Mouse (Mus musculus): Measurements from ENCODE around the gene Eif2ak1. TPM values are rescaled to one million over a fixed set of nuclear protein-coding genes. Genes with fewer than 3 reads are reported as not detected.

Gene Eif2ak1
- total RNA-seq, 2 experiments from 2014 or later, result 28.7 to 31.7 TPM

DNA sequence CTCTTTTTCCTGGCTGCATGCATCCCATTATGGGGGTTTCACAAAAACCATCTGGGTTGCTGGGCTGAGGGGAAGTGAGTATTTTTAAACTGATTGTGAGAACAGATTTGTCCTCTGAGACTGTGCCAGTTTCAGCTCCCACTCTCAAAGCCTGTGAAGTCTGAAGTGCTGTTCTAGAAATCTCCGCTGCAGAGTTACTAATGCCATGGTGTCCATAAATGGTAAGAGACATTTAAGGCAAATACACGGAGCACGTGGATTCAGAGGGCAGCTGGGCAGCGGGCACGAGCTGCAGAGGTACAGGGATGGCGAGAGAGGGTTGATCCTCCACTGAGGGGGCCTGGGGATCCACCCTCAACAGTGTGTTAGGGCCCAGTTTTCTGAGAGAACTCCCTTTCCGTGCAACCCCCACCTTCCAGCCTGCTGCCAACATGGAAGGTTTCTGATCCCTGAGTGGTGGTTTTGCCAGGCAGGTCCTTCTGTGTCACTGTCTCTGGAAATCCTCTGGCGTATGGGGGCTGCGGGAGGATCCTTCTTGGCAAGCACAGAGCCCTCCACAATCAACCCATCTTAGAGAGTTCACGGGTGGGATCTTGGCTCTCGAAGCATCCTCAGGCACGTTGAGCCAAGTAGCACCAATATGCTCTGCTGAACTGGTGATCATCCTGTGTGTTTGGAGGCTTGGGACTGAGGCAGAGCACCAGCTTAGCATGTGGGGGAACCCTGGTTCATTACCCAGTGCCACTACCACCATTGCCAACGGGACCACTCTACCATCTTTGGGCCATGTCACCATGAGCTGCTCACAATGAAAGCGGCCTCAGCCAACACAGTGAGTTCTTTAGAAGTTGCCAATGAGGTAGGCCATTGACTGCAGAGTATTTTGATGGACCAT lies 125.9 kb downstream of the Eif2ak1 start:
- DNase-seq (ENCODE audit: low spot score in 2 of 2), result no peak

GRCm38 (mm10) chr5:143948361-143948760 lies 130.8 kb downstream of the Eif2ak1 start:
- DNase-seq (ENCODE audit: low spot score in 2 of 2), result no peak

DNA sequence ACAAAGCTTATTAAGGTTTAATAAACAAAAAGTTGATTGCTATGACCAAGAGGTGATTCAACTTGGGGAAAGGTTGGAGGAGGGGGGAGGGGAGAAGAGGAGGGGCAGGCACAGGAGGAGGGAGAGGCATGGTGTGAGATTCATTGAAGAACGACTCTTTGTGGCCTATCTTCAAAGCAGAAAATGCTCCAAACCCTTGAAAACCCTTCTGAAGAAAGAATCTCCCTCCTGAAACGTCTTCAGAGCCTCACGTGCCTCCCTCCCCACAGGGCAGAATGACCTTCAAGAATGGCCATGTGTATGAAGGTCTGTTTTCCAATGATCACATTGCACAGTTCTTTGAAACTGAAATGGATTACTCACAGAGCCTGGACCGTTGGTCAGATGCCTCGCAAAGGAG lies 132.4 kb downstream of the Eif2ak1 start:
- no peak for DNase-seq (ENCODE audit: low spot score in 2 of 2)

Other genes with a start within 250 kb of the Eif2ak1 start
- 10 to 100 TPM; 50.2 to 67.5 TPM for gene Cyth3, start 195.3 kb upstream of the Eif2ak1 start, total RNA-seq (2021)
- gene Usp42, start 85.5 kb upstream of the Eif2ak1 start, total RNA-seq (2021), result 10 to 100 TPM; 11.9 to 13.1 TPM
- gene Ankrd61, start 79.9 kb downstream of the Eif2ak1 start, total RNA-seq (2021), result under 1 TPM; 0.25 to 0.26 TPM
- 10 to 100 TPM; 92.1 to 96.2 TPM for gene Aimp2, start 92.1 kb downstream of the Eif2ak1 start, total RNA-seq (2021)
- gene Pms2, start 92.2 kb downstream of the Eif2ak1 start, total RNA-seq (2021), result 10 to 100 TPM; 11.0 to 15.4 TPM
- not detected for gene Gm42421, start 110.4 kb downstream of the Eif2ak1 start, total RNA-seq (2021)
- gene Rsph10b, start 115.2 kb downstream of the Eif2ak1 start, total RNA-seq (2021), result 1 to 10 TPM; 2.5 to 2.7 TPM
- 10 to 100 TPM; 40.8 to 43.7 TPM for gene Ccz1, start 197.1 kb downstream of the Eif2ak1 start, total RNA-seq (2021)
- gene Ocm, start 208.9 kb downstream of the Eif2ak1 start, total RNA-seq (2021), result not detected